Mouse (Mus musculus): ENCODE results near the gene Mocs3. TPM values are rescaled to one million over a fixed set of nuclear protein-coding genes. Genes with fewer than 3 reads are reported as not detected.

Gene Mocs3
- polyA plus RNA-seq, 1 experiment: 12.1 TPM

GRCm38 (mm10) chr2:168242841-168243240 is 12.4 kb downstream of the Mocs3 start:
- DNase-seq (ENCODE audit: low read depth): no peak

- no peak for DNase-seq (ENCODE audit: low read depth)
Observed at GRCm38 (mm10) chr2:168243278-168243677, 12.9 kb downstream of the Mocs3 start.

GRCm38 (mm10) chr2:168245571-168245970 is 15.1 kb downstream of the Mocs3 start:
- no peak for DNase-seq (ENCODE audit: low read depth)

- no peak for DNase-seq (ENCODE audit: low read depth)
Observed at GRCm38 (mm10) chr2:168248167-168248855, 17.9 kb downstream of the Mocs3 start.

- DNase-seq (ENCODE audit: low read depth): no peak
Observed at GRCm38 (mm10) chr2:168248856-168249245, 18.4 kb downstream of the Mocs3 start.

- no peak for DNase-seq (ENCODE audit: low read depth)
Observed at GRCm38 (mm10) chr2:168250270-168250669, 19.8 kb downstream of the Mocs3 start.

GRCm38 (mm10) chr2:168252639-168253292 is 22.3 kb downstream of the Mocs3 start:
- no peak for DNase-seq (ENCODE audit: low read depth)

GRCm38 (mm10) chr2:168253822-168254221 is 23.4 kb downstream of the Mocs3 start:
- no peak for DNase-seq (ENCODE audit: low read depth)

- DNase-seq (ENCODE audit: low read depth): no peak
Observed at GRCm38 (mm10) chr2:168256506-168256905, 26.1 kb downstream of the Mocs3 start.

GRCm38 (mm10) chr2:168257188-168257587 is 26.8 kb downstream of the Mocs3 start:
- DNase-seq (ENCODE audit: low read depth): no peak

GRCm38 (mm10) chr2:168259046-168259445 is 28.6 kb downstream of the Mocs3 start:
- no peak for DNase-seq (ENCODE audit: low read depth)

GRCm38 (mm10) chr2:168260124-168260523 is 29.7 kb downstream of the Mocs3 start:
- no peak for DNase-seq (ENCODE audit: low read depth)

GRCm38 (mm10) chr2:168260900-168261299 is 30.5 kb downstream of the Mocs3 start:
- no peak for DNase-seq (ENCODE audit: low read depth)

- no peak for DNase-seq (ENCODE audit: low read depth)
Observed at GRCm38 (mm10) chr2:168268033-168268432, 37.6 kb downstream of the Mocs3 start.

- no peak for DNase-seq (ENCODE audit: low read depth)
Observed at GRCm38 (mm10) chr2:168273387-168273786, 43.0 kb downstream of the Mocs3 start.

GRCm38 (mm10) chr2:168274374-168274935 is 44.0 kb downstream of the Mocs3 start:
- DNase-seq (ENCODE audit: low read depth): no peak

GRCm38 (mm10) chr2:168280729-168281581 is 50.5 kb downstream of the Mocs3 start:
- DNase-seq (ENCODE audit: low read depth): no peak

- no peak for DNase-seq (ENCODE audit: low read depth)
Observed at GRCm38 (mm10) chr2:168281582-168281981, 51.2 kb downstream of the Mocs3 start, which contains the start of gene Kcng1. TSS of gene Kcng1 (minus strand) at chr2:168281736.

Measured in gonadal fat pad, adult 2 months (tissue).